Mouse (Mus musculus) forebrain, embryonic 16.5 days (tissue): Measurements from ENCODE around the gene Cdh7. TPM values are rescaled to one million over a fixed set of nuclear protein-coding genes. Genes with fewer than 3 reads are reported as not detected.
"Not testable (repeated sequence)": the region's sequence is repeated elsewhere in the genome, so short reads cannot be mapped to it uniquely, and the experiment has no call there.

Experiments
- ATAC-seq: fragments of 200-750 bp; cut with Nextera tagmentation; 2 replicates; pipeline ENCODE4 v1.8.0; 2017; ENCODE audit warnings: mild to moderate bottlenecking, moderate library complexity
- H3K27ac ChIP-seq: fragments of 300-500 bp; sonication (generic); 2 replicates; pipeline ENCODE4 v1.5.1; 2014; ENCODE audit warnings: low read length, control low read depth
- H3K27me3 ChIP-seq: fragments of 300-500 bp; sonication (generic); replicated peaks from 2 replicates; pipeline ENCODE4 v1.6.1; 2014; ENCODE audit warnings: low read length; ENCODE audit not compliant: control insufficient read depth, insufficient read depth
- H3K36me3 ChIP-seq: fragments of 300-500 bp; sonication (generic); 2 replicates; pipeline ENCODE4 v1.6.1; 2014; ENCODE audit not compliant: control insufficient read depth, insufficient read depth
- H3K4me1 ChIP-seq: fragments of 300-500 bp; sonication (generic); replicated peaks from 2 replicates; pipeline ENCODE4 v1.6.1; 2014; ENCODE audit warnings: low read length; ENCODE audit not compliant: control insufficient read depth, insufficient read depth
- H3K4me2 ChIP-seq: fragments of 300-500 bp; sonication (generic); 2 replicates; pipeline ENCODE4 v1.6.1; 2014; ENCODE audit warnings: mild to moderate bottlenecking, low read length, control low read depth
- H3K4me3 ChIP-seq: fragments of 300-500 bp; sonication (generic); replicated peaks from 2 replicates; pipeline ENCODE4 v1.5.1; 2014; ENCODE audit warnings: mild to moderate bottlenecking, low read length, control low read depth
- H3K9ac ChIP-seq: fragments of 300-500 bp; sonication (generic); replicated peaks from 2 replicates; pipeline ENCODE4 v1.6.1; 2014; ENCODE audit warnings: low read depth, low read length, control low read depth
- H3K9me3 ChIP-seq: fragments of 300-500 bp; sonication (generic); 2 replicates; pipeline ENCODE4 v1.6.1; 2016; ENCODE audit warnings: low read length; ENCODE audit not compliant: control insufficient read depth
- WGBS: fragments of 180-500 bp; shearing (Covaris S2); extraction: QIAGEN DNeasy Blood & Tissue Kit; methylation state at CpG from one replicate; pipeline ENCODE4 v1.1.7; 2014; 5-methylcytosine and 5-hydroxymethylcytosine counted together
- polyA plus RNA-seq: library from polyadenylated mRNA; unstranded; fragments of >200 nt; fragmentation: Nextera tagmentation; extraction: Ambion mirVana; gene quantifications from 2 replicates; pipeline ENCODE4 v1.2.1, GENCODE M21; 2015

Cdh7 gene
- polyA plus RNA-seq, 1 experiment from 2014 or later = 13.6 TPM

- no peak overlapping the region for H3K27ac ChIP-seq
- no peaks in the 10 kb centered on the region for H3K27me3 ChIP-seq
- ATAC-seq = no peak
- H3K4me3 ChIP-seq = no peak overlapping the region
- no peaks in the 10 kb centered on the region for H3K9me3 ChIP-seq
- no peaks in the 10 kb centered on the region for H3K36me3 ChIP-seq
- H3K4me1 ChIP-seq = no peaks in the 10 kb centered on the region
- no peak overlapping the region for H3K4me2 ChIP-seq
- no peak overlapping the region for H3K9ac ChIP-seq
- WGBS = 18% methylated on average over 1 of the region's 1 CpGs
Observed at GRCm38 (mm10) chr1:110118862-110119261, 136.6 kb downstream of the Cdh7 start.

- H3K4me1 ChIP-seq, H3K9ac ChIP-seq, H3K36me3 ChIP-seq, H3K27ac ChIP-seq, H3K4me2 ChIP-seq, ATAC-seq, H3K27me3 ChIP-seq, H3K9me3 ChIP-seq, H3K4me3 ChIP-seq: not testable (repeated sequence)
- 90% methylated on average over 2 of the region's 12 CpGs for WGBS
Observed at GRCm38 (mm10) chr1:110171459-110171858, 189.2 kb downstream of the Cdh7 start.
